Mouse (Mus musculus) hindlimb bud, embryonic 11.5 days (tissue): Measurements from ENCODE around the gene Opcml.

Experiments used
- DNase-seq: peaks from one replicate; pipeline ENCODE4 v3.0.0-alpha.2; 2012; ENCODE audit warnings: low read depth, low spot score; ENCODE audit errors: extremely low spot score

Opcml gene

GRCm38 (mm10) chr9:28845961-28846570 is 1055.5 kb downstream of the Opcml start:
- DNase-seq, result no peak

GRCm38 (mm10) chr9:28855826-28856225 is 1065.3 kb downstream of the Opcml start:
- DNase-seq, result no peak

GRCm38 (mm10) chr9:28861983-28862382 is 1071.4 kb downstream of the Opcml start:
- DNase-seq, result no peak

GRCm38 (mm10) chr9:28867256-28867655 is 1076.7 kb downstream of the Opcml start:
- DNase-seq, result no peak

- no peak for DNase-seq
These were observed 1079.9 kb downstream of the Opcml start for GRCm38 (mm10) chr9:28870478-28870877.

- no peak for DNase-seq
These were observed 1092.0 kb downstream of the Opcml start for GRCm38 (mm10) chr9:28882566-28882965.

GRCm38 (mm10) chr9:28891611-28892010 is 1101.0 kb downstream of the Opcml start:
- DNase-seq, result no peak

- DNase-seq, result no peak
These were observed 1112.7 kb downstream of the Opcml start for GRCm38 (mm10) chr9:28903291-28903690.

- DNase-seq, result no peak
These were observed 1119.2 kb downstream of the Opcml start for GRCm38 (mm10) chr9:28909738-28910137.

- no peak for DNase-seq
These were observed 1121.1 kb downstream of the Opcml start for GRCm38 (mm10) chr9:28911571-28912185.

- no peak for DNase-seq
These were observed 1141.5 kb downstream of the Opcml start for GRCm38 (mm10) chr9:28932069-28932468.

- DNase-seq, result no peak
These were observed 1146.6 kb downstream of the Opcml start for GRCm38 (mm10) chr9:28937163-28937562.

GRCm38 (mm10) chr9:28937980-28938379 is 1147.4 kb downstream of the Opcml start:
- no peak for DNase-seq

- no peak for DNase-seq
These were observed 1150.3 kb downstream of the Opcml start for GRCm38 (mm10) chr9:28940901-28941300.

- DNase-seq, result no peak
These were observed 1178.9 kb downstream of the Opcml start for GRCm38 (mm10) chr9:28969455-28969854.
